Mouse (Mus musculus): ENCODE results near the gene Gna12.

- no peak for TF ChIP-seq EP300 (IDR thresholded peaks at IDR 0.05; ENCODE audit: low read depth)
- TF ChIP-seq CTCF (IDR thresholded peaks at IDR 0.05; ENCODE audit: low read depth): no peak
These were observed 25.8 kb upstream of the Gna12 start for GRCm38 (mm10) chr5:140855909-140856530.
